Mouse (Mus musculus): ENCODE results near the gene Hist1h2ac. TPM values are rescaled to one million over a fixed set of nuclear protein-coding genes. Genes with fewer than 3 reads are reported as not detected.

The Hist1h2ac gene
- polyA plus RNA-seq, 1 experiment from 2014 or later = 1.7 TPM

GRCm38 (mm10) chr13:23695514-23695913, 11.8 kb upstream of the Hist1h2ac start, which contains the start of gene Hist1h1t:
Gene Hist1h1t (plus strand): TSS chr13:23695814.
- no peak within 1 kb of the TSS for H3K27ac ChIP-seq (ENCODE audit: low read length)
- 0 out of 2 replicates have a peak, but pooled peaks cover 2% of the 10 kb centered on the region for H3K4me1 ChIP-seq (ENCODE audit: control insufficient read depth, insufficient read depth, low read length)
- H3K4me3 ChIP-seq (replicated peaks; ENCODE audit: low read length) = no peak within 1 kb of the TSS
- WGBS = 46% methylated on average over 13 of the region's 13 CpGs
- peak within 1 kb of the TSS; percentile 21; the same call in 1 of the 2 replicates for H3K9ac ChIP-seq (ENCODE audit: low read length)
- H3K27me3 ChIP-seq (ENCODE audit: control insufficient read depth, insufficient read depth, low read length) = no peaks in the 10 kb centered on the region
- H3K9me3 ChIP-seq (replicated peaks; ENCODE audit: control insufficient read depth, low read length) = no peaks in the 10 kb centered on the region
- no peaks in the 10 kb centered on the region for H3K36me3 ChIP-seq (ENCODE audit: control insufficient read depth, insufficient read depth, low read length)
- ATAC-seq (ENCODE audit: insufficient read depth, low FRiP score) = no peak
- H3K4me2 ChIP-seq (ENCODE audit: low read depth, low read length) = no peak within 1 kb of the TSS

- no peaks in the 10 kb centered on the region for H3K27me3 ChIP-seq (ENCODE audit: control insufficient read depth, insufficient read depth, low read length)
- no peaks in the 10 kb centered on the region for H3K36me3 ChIP-seq (ENCODE audit: control insufficient read depth, insufficient read depth, low read length)
- no peak overlapping the region for H3K4me2 ChIP-seq (ENCODE audit: low read depth, low read length)
- ATAC-seq (ENCODE audit: insufficient read depth, low FRiP score) = no peak
- no peak overlapping the region for H3K27ac ChIP-seq (ENCODE audit: low read length)
- no peaks in the 10 kb centered on the region for H3K9me3 ChIP-seq (replicated peaks; ENCODE audit: control insufficient read depth, low read length)
- H3K4me1 ChIP-seq (ENCODE audit: control insufficient read depth, insufficient read depth, low read length) = 0 out of 2 replicates have a peak, but pooled peaks cover 2% of the 10 kb centered on the region
- H3K4me3 ChIP-seq (replicated peaks; ENCODE audit: low read length) = no peak overlapping the region
- no peak overlapping the region for H3K9ac ChIP-seq (ENCODE audit: low read length)
- WGBS = 91% methylated on average over 9 of the region's 9 CpGs
These were observed 11.2 kb upstream of the Hist1h2ac start for GRCm38 (mm10) chr13:23694956-23695355.

- no peak overlapping the region for H3K4me2 ChIP-seq (ENCODE audit: low read depth, low read length)
- H3K27ac ChIP-seq (ENCODE audit: low read length) = no peak overlapping the region
- no peaks in the 10 kb centered on the region for H3K9me3 ChIP-seq (replicated peaks; ENCODE audit: control insufficient read depth, low read length)
- no peaks in the 10 kb centered on the region for H3K36me3 ChIP-seq (ENCODE audit: control insufficient read depth, insufficient read depth, low read length)
- no peaks in the 10 kb centered on the region for H3K27me3 ChIP-seq (ENCODE audit: control insufficient read depth, insufficient read depth, low read length)
- ATAC-seq (ENCODE audit: insufficient read depth, low FRiP score) = no peak
- no peak overlapping the region for H3K9ac ChIP-seq (ENCODE audit: low read length)
- H3K4me1 ChIP-seq (ENCODE audit: control insufficient read depth, insufficient read depth, low read length) = 0 out of 2 replicates have a peak, but pooled peaks cover 2% of the 10 kb centered on the region
- H3K4me3 ChIP-seq (replicated peaks; ENCODE audit: low read length) = no peak overlapping the region
- WGBS = 73% methylated on average over 6 of the region's 6 CpGs
These were observed 10.2 kb upstream of the Hist1h2ac start for GRCm38 (mm10) chr13:23693856-23694440.

GRCm38 (mm10) chr13:23689459-23689858, 5.7 kb upstream of the Hist1h2ac start:
- Histone ChIP-seq H3K4me3 (replicated peaks; ENCODE audit: low read length) (no peak overlapping the region), H3K27ac (ENCODE audit: low read length) (no peak overlapping the region), H3K36me3 (ENCODE audit: control insufficient read depth, insufficient read depth, low read length) (no peaks in the 10 kb centered on the region), H3K27me3 (ENCODE audit: control insufficient read depth, insufficient read depth, low read length) (no peaks in the 10 kb centered on the region), H3K4me2 (ENCODE audit: low read depth, low read length) (no peak overlapping the region), H3K9ac (ENCODE audit: low read length) (no peak overlapping the region), H3K4me1 (ENCODE audit: control insufficient read depth, insufficient read depth, low read length) (peaks cover 3% of the 10 kb centered on the region; the same call in 1 of the 2 replicates), H3K9me3 (replicated peaks; ENCODE audit: control insufficient read depth, low read length) (no peaks in the 10 kb centered on the region)
- no peak for ATAC-seq (ENCODE audit: insufficient read depth, low FRiP score)
- WGBS = 74% methylated on average over 2 of the region's 2 CpGs

GRCm38 (mm10) chr13:23688956-23689355, 5.2 kb upstream of the Hist1h2ac start:
- Histone ChIP-seq H3K27ac (ENCODE audit: low read length) (no peak overlapping the region), H3K27me3 (ENCODE audit: control insufficient read depth, insufficient read depth, low read length) (no peaks in the 10 kb centered on the region), H3K4me3 (replicated peaks; ENCODE audit: low read length) (no peak overlapping the region), H3K36me3 (ENCODE audit: control insufficient read depth, insufficient read depth, low read length) (no peaks in the 10 kb centered on the region), H3K4me2 (ENCODE audit: low read depth, low read length) (no peak overlapping the region), H3K9ac (ENCODE audit: low read length) (no peak overlapping the region), H3K9me3 (replicated peaks; ENCODE audit: control insufficient read depth, low read length) (no peaks in the 10 kb centered on the region), H3K4me1 (ENCODE audit: control insufficient read depth, insufficient read depth, low read length) (peaks cover 3% of the 10 kb centered on the region; the same call in 1 of the 2 replicates)
- 92% methylated on average over 2 of the region's 2 CpGs for WGBS
- no peak for ATAC-seq (ENCODE audit: insufficient read depth, low FRiP score)

- Histone ChIP-seq H3K4me2 (ENCODE audit: low read depth, low read length) (no peak overlapping the region), H3K4me1 (ENCODE audit: control insufficient read depth, insufficient read depth, low read length) (peaks cover 5% of the 10 kb centered on the region), H3K4me3 (replicated peaks; ENCODE audit: low read length) (no peak overlapping the region), H3K27me3 (ENCODE audit: control insufficient read depth, insufficient read depth, low read length) (no peaks in the 10 kb centered on the region), H3K36me3 (ENCODE audit: control insufficient read depth, insufficient read depth, low read length) (no peaks in the 10 kb centered on the region), H3K9ac (ENCODE audit: low read length) (no peak overlapping the region), H3K27ac (ENCODE audit: low read length) (no peak overlapping the region), H3K9me3 (replicated peaks; ENCODE audit: control insufficient read depth, low read length) (no peaks in the 10 kb centered on the region)
- ATAC-seq (ENCODE audit: insufficient read depth, low FRiP score) = no peak
- WGBS = 76% methylated on average over 7 of the region's 7 CpGs
These were observed 4.2 kb upstream of the Hist1h2ac start for GRCm38 (mm10) chr13:23687907-23688306.

- no peak overlapping the region for H3K27ac ChIP-seq (ENCODE audit: low read length)
- no peak overlapping the region for H3K4me3 ChIP-seq (replicated peaks; ENCODE audit: low read length)
These were observed 3.4 kb upstream of the Hist1h2ac start for GRCm38 (mm10) chr13:23687181-23687580.

GRCm38 (mm10) chr13:23685966-23686365, 2.2 kb upstream of the Hist1h2ac start:
- 21% methylated on average over 4 of the region's 4 CpGs for WGBS
- Histone ChIP-seq H3K4me1 (ENCODE audit: control insufficient read depth, insufficient read depth, low read length) (peaks cover 8% of the 10 kb centered on the region), H3K4me2 (ENCODE audit: low read depth, low read length) (peak overlapping the region; percentile 65), H3K4me3 (replicated peaks; ENCODE audit: low read length) (peak overlapping the region; percentile 57), H3K9me3 (replicated peaks; ENCODE audit: control insufficient read depth, low read length) (no peaks in the 10 kb centered on the region), H3K36me3 (ENCODE audit: control insufficient read depth, insufficient read depth, low read length) (no peaks in the 10 kb centered on the region), H3K9ac (ENCODE audit: low read length) (peak overlapping the region; percentile 75), H3K27me3 (ENCODE audit: control insufficient read depth, insufficient read depth, low read length) (no peaks in the 10 kb centered on the region), H3K27ac (ENCODE audit: low read length) (peak overlapping the region; percentile 99)
- ATAC-seq (ENCODE audit: insufficient read depth, low FRiP score) = no peak

More at GRCm38 (mm10) chr13:23687181-23687580, 3.4 kb upstream of the Hist1h2ac start:
- Histone ChIP-seq H3K36me3 (ENCODE audit: control insufficient read depth, insufficient read depth, low read length) (no peaks in the 10 kb centered on the region), H3K9me3 (replicated peaks; ENCODE audit: control insufficient read depth, low read length) (no peaks in the 10 kb centered on the region), H3K4me2 (ENCODE audit: low read depth, low read length) (no peak overlapping the region), H3K27me3 (ENCODE audit: control insufficient read depth, insufficient read depth, low read length) (no peaks in the 10 kb centered on the region), H3K4me1 (ENCODE audit: control insufficient read depth, insufficient read depth, low read length) (peaks cover 8% of the 10 kb centered on the region), H3K9ac (ENCODE audit: low read length) (no peak overlapping the region)
- WGBS = 54% methylated on average over 4 of the region's 4 CpGs
- ATAC-seq (ENCODE audit: insufficient read depth, low FRiP score) = no peak

GRCm38 (mm10) chr13:23685121-23685861, 1.5 kb upstream of the Hist1h2ac start:
- Histone ChIP-seq H3K4me1 (ENCODE audit: control insufficient read depth, insufficient read depth, low read length) (peaks cover 8% of the 10 kb centered on the region), H3K9me3 (replicated peaks; ENCODE audit: control insufficient read depth, low read length) (no peaks in the 10 kb centered on the region), H3K4me2 (ENCODE audit: low read depth, low read length) (peak overlapping the region; percentile 65), H3K9ac (ENCODE audit: low read length) (peak overlapping the region; percentile 75), H3K27me3 (ENCODE audit: control insufficient read depth, insufficient read depth, low read length) (no peaks in the 10 kb centered on the region), H3K27ac (ENCODE audit: low read length) (peak overlapping the region; percentile 99), H3K36me3 (ENCODE audit: control insufficient read depth, insufficient read depth, low read length) (no peaks in the 10 kb centered on the region), H3K4me3 (replicated peaks; ENCODE audit: low read length) (peak overlapping the region; percentile 57)
- ATAC-seq (ENCODE audit: insufficient read depth, low FRiP score) = no peak
- WGBS = 2% methylated on average over 15 of the region's 15 CpGs

Data from stomach, embryonic 16.5 days (tissue).